Mouse (Mus musculus): ENCODE measurements at regions not wholly inside any gene's neighbourhood (a gene's known extent, or its start where the extent isn't known, plus 50 kb on each side); places are given as distances from the start of the nearest gene placed in this dataset.

DNA sequence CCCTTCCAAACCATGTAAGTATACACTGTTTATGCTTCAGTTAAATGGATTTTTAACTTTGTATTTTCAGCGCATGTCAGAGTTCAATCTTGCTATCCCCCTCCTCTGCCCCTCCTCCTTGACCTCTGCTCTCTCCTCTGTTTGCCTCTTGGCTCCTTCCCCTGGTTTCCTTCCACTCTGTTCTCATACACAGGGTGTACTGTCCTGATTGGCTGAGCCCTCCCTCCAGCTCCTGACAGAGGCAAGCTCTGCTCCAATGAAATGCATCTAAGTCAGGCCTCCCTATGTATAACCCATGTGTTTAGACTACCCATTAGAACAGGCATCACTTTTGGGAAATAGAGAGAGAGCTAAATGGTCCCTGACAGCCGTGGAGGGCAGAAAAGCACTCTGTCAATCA lies 133.5 kb upstream of the Tut7 start:
- Histone ChIP-seq H3K27ac (ENCODE audit: insufficient read depth, low read depth, low read length, poor library complexity, severe bottlenecking) (no peak overlapping the region), H3K36me3 (ENCODE audit: control insufficient read depth, insufficient read depth, low read length, poor library complexity, severe bottlenecking) (no peaks in the 10 kb centered on the region), H3K4me3 (ENCODE audit: insufficient read depth in 1 of 2, low read depth in 1 of 2, low read length in 2 of 2, poor library complexity in 1 of 2, severe bottlenecking in 1 of 2) (no peak overlapping the region), H3K9ac (ENCODE audit: insufficient read depth, low read depth, low read length, poor library complexity, severe bottlenecking) (no peak overlapping the region), H3K9me3 (ENCODE audit: control insufficient read depth, insufficient read depth, low read depth, low read length) (no peaks in the 10 kb centered on the region), H3K4me1 (ENCODE audit: control insufficient read depth in 2 of 2, insufficient read depth in 2 of 2, low read length in 2 of 2, poor library complexity in 1 of 2) (no peaks in the 10 kb centered on the region)
- DNase-seq (ENCODE audit: low read depth, low spot score): no peak
- no peak for TF ChIP-seq HCFC1 (IDR thresholded peaks at IDR 0.05; ENCODE audit: borderline replicate concordance, insufficient read depth, low read length)
- TF ChIP-seq MAFK (IDR thresholded peaks at IDR 0.05; ENCODE audit: insufficient read depth, low read depth, low read length): no peak
- no peak for TF ChIP-seq ZC3H11A (IDR thresholded peaks at IDR 0.05; ENCODE audit: borderline replicate concordance, low read depth, low read length)
- in situ Hi-C loops (cut with MboI; ENCODE audit: low sequenced_read_pairs in 2 of 2, unreplicated experiment in 2 of 2): no loop called here

- H3K4me3 ChIP-seq (ENCODE audit: insufficient read depth in 1 of 2, low read depth in 1 of 2, low read length in 2 of 2, poor library complexity in 1 of 2, severe bottlenecking in 1 of 2): no peak overlapping the region
- in situ Hi-C loops (cut with MboI; ENCODE audit: low sequenced_read_pairs in 2 of 2, unreplicated experiment in 2 of 2): no loop called here
- no peaks in the 10 kb centered on the region for H3K36me3 ChIP-seq (ENCODE audit: control insufficient read depth, insufficient read depth, low read length, poor library complexity, severe bottlenecking)
- H3K4me1 ChIP-seq (ENCODE audit: control insufficient read depth in 2 of 2, insufficient read depth in 2 of 2, low read length in 2 of 2, poor library complexity in 1 of 2): no peaks in the 10 kb centered on the region
- no peak for TF ChIP-seq CHD2 (IDR thresholded peaks at IDR 0.05; ENCODE audit: low read depth, low read length)
- no peak for TF ChIP-seq ZNF384 (IDR thresholded peaks at IDR 0.05; ENCODE audit: low read depth, low read length)
- no peak for TF ChIP-seq ZC3H11A (IDR thresholded peaks at IDR 0.05; ENCODE audit: borderline replicate concordance, low read depth, low read length)
- TF ChIP-seq MAFK (IDR thresholded peaks at IDR 0.05; ENCODE audit: insufficient read depth, low read depth, low read length): no peak
- TF ChIP-seq HCFC1 (IDR thresholded peaks at IDR 0.05; ENCODE audit: borderline replicate concordance, insufficient read depth, low read length): no peak
- DNase-seq (ENCODE audit: low read depth, low spot score): no peak
- no peak overlapping the region for H3K27ac ChIP-seq (ENCODE audit: insufficient read depth, low read depth, low read length, poor library complexity, severe bottlenecking)
- H3K9me3 ChIP-seq (ENCODE audit: control insufficient read depth, insufficient read depth, low read depth, low read length): no peaks in the 10 kb centered on the region
- H3K9ac ChIP-seq (ENCODE audit: insufficient read depth, low read depth, low read length, poor library complexity, severe bottlenecking): no peak overlapping the region
These were observed 129.9 kb upstream of the Tut7 start for GRCm38 (mm10) chr13:59952809-59953208.

GRCm38 (mm10) chr13:59952116-59952515 lies 129.2 kb upstream of the Tut7 start:
- Histone ChIP-seq H3K4me1 (ENCODE audit: control insufficient read depth in 2 of 2, insufficient read depth in 2 of 2, low read length in 2 of 2, poor library complexity in 1 of 2) (no peaks in the 10 kb centered on the region), H3K36me3 (ENCODE audit: control insufficient read depth, insufficient read depth, low read length, poor library complexity, severe bottlenecking) (no peaks in the 10 kb centered on the region), H3K4me3 (ENCODE audit: insufficient read depth in 1 of 2, low read depth in 1 of 2, low read length in 2 of 2, poor library complexity in 1 of 2, severe bottlenecking in 1 of 2) (no peak overlapping the region), H3K9ac (ENCODE audit: insufficient read depth, low read depth, low read length, poor library complexity, severe bottlenecking) (no peak overlapping the region), H3K27ac (ENCODE audit: insufficient read depth, low read depth, low read length, poor library complexity, severe bottlenecking) (no peak overlapping the region), H3K9me3 (ENCODE audit: control insufficient read depth, insufficient read depth, low read depth, low read length) (no peaks in the 10 kb centered on the region)
- TF ChIP-seq HCFC1 (IDR thresholded peaks at IDR 0.05; ENCODE audit: borderline replicate concordance, insufficient read depth, low read length) (no peak), ZC3H11A (IDR thresholded peaks at IDR 0.05; ENCODE audit: borderline replicate concordance, low read depth, low read length) (no peak), ZNF384 (IDR thresholded peaks at IDR 0.05; ENCODE audit: low read depth, low read length) (no peak), CHD2 (IDR thresholded peaks at IDR 0.05; ENCODE audit: low read depth, low read length) (no peak), MAFK (IDR thresholded peaks at IDR 0.05; ENCODE audit: insufficient read depth, low read depth, low read length) (no peak)
- no peak for DNase-seq (ENCODE audit: low read depth, low spot score)
- in situ Hi-C loops (cut with MboI; ENCODE audit: low sequenced_read_pairs in 2 of 2, unreplicated experiment in 2 of 2): no loop called here

DNA sequence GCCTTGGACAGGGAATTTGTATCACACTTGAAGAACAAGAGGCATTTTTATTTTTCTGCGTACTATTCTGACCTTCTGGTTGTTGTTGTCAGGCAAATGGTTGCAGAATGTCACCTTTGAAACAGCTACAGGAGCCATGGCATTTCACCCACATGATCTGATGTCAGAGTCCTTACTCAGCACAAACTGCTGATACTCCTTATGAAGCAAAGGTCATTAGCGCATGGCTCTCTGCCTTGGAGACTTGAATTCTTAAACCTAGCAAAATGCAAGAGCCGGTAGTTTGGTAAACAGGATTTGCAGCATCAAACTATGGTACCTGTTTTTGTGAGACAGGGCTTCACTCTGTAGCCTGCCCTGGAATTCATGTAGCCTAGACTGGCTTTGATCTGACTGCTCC lies 127.3 kb upstream of the Tut7 start:
- in situ Hi-C loops (cut with MboI; ENCODE audit: low sequenced_read_pairs in 2 of 2, unreplicated experiment in 2 of 2): no loop called here
- Histone ChIP-seq H3K36me3 (ENCODE audit: control insufficient read depth, insufficient read depth, low read length, poor library complexity, severe bottlenecking) (no peaks in the 10 kb centered on the region), H3K9ac (ENCODE audit: insufficient read depth, low read depth, low read length, poor library complexity, severe bottlenecking) (no peak overlapping the region), H3K9me3 (ENCODE audit: control insufficient read depth, insufficient read depth, low read depth, low read length) (no peaks in the 10 kb centered on the region), H3K27ac (ENCODE audit: insufficient read depth, low read depth, low read length, poor library complexity, severe bottlenecking) (no peak overlapping the region), H3K4me1 (ENCODE audit: control insufficient read depth in 2 of 2, insufficient read depth in 2 of 2, low read length in 2 of 2, poor library complexity in 1 of 2) (no peaks in the 10 kb centered on the region), H3K4me3 (ENCODE audit: insufficient read depth in 1 of 2, low read depth in 1 of 2, low read length in 2 of 2, poor library complexity in 1 of 2, severe bottlenecking in 1 of 2) (no peak overlapping the region)
- TF ChIP-seq CHD2 (IDR thresholded peaks at IDR 0.05; ENCODE audit: low read depth, low read length) (no peak), HCFC1 (IDR thresholded peaks at IDR 0.05; ENCODE audit: borderline replicate concordance, insufficient read depth, low read length) (no peak), ZNF384 (IDR thresholded peaks at IDR 0.05; ENCODE audit: low read depth, low read length) (no peak), MAFK (IDR thresholded peaks at IDR 0.05; ENCODE audit: insufficient read depth, low read depth, low read length) (no peak), ZC3H11A (IDR thresholded peaks at IDR 0.05; ENCODE audit: borderline replicate concordance, low read depth, low read length) (no peak)
- no peak for DNase-seq (ENCODE audit: low read depth, low spot score)

DNA sequence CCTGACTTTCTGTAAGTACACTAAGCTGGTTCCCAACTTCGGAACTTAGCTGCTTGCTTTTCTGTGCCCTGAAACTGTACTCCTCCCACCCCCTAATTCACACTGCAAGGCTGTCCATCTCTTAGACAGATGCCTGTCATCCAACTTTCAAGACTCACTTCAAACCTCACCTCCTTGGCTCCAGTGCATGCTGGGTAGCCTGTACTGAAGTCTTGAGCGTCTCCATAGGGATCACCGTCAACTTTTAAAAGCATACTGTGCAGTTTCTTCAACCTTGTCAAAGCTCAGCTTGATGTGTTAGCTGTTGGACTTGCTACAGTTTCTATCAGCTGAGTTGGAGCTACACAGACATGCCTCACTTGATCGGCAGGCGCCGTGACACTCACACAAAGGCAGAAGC lies 126.5 kb upstream of the Tut7 start:
- TF ChIP-seq ZNF384 (IDR thresholded peaks at IDR 0.05; ENCODE audit: low read depth, low read length) (no peak), ZC3H11A (IDR thresholded peaks at IDR 0.05; ENCODE audit: borderline replicate concordance, low read depth, low read length) (no peak), MAFK (IDR thresholded peaks at IDR 0.05; ENCODE audit: insufficient read depth, low read depth, low read length) (no peak)
- H3K4me1 ChIP-seq (ENCODE audit: control insufficient read depth in 2 of 2, insufficient read depth in 2 of 2, low read length in 2 of 2, poor library complexity in 1 of 2): no peaks in the 10 kb centered on the region
- in situ Hi-C loops (cut with MboI; ENCODE audit: low sequenced_read_pairs in 2 of 2, unreplicated experiment in 2 of 2): no loop called here
- H3K27ac ChIP-seq (ENCODE audit: insufficient read depth, low read depth, low read length, poor library complexity, severe bottlenecking): no peak overlapping the region
- no peaks in the 10 kb centered on the region for H3K9me3 ChIP-seq (ENCODE audit: control insufficient read depth, insufficient read depth, low read depth, low read length)
- no peaks in the 10 kb centered on the region for H3K36me3 ChIP-seq (ENCODE audit: control insufficient read depth, insufficient read depth, low read length, poor library complexity, severe bottlenecking)
- H3K4me3 ChIP-seq (ENCODE audit: insufficient read depth in 1 of 2, low read depth in 1 of 2, low read length in 2 of 2, poor library complexity in 1 of 2, severe bottlenecking in 1 of 2): no peak overlapping the region
- DNase-seq (ENCODE audit: low read depth, low spot score): no peak
- no peak overlapping the region for H3K9ac ChIP-seq (ENCODE audit: insufficient read depth, low read depth, low read length, poor library complexity, severe bottlenecking)
